Mouse (Mus musculus): ENCODE data around the gene Paf1.

Paf1 gene

DNA sequence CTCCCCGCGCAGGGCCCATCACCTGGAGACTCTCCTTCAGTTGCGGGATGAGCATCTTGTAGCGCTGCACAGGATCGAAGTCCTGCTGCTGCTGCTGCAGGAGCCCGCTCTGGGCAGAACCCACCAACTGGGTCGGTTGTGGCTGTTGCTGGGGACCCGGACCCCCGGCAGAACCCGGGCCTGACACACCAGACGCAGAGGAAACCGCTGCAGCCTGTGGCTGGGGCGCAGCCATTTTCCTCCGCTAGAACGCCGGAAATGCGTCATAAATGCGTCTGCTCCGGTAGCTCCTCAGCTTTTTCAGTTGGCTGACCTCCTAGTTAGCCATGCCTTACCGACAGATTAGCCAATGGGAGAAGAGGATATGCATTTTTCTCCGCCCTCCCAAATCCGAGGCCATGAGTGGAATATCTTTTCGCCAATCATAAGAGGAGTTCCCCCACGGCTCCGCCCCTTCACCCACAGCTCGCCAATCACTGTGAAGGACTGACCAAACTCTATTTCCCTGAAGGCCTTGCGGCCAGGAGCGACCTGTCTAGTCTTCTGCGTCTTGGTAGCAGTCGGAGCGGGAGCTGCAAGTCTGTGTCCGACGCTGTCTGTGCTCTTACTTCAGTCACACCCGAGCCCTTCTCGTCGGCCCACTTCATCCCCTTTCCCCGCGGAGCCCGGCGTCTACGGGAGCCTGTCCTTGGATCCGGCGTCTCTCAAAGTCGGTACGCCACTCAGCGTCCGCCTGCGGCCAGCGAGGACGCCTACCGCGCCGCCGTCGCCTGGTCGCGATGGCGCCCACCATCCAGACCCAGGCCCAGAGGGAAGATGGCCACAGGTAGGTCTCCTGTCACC is at the start of gene Paf1, which contains the start of gene Med29:
Gene Paf1 (plus strand): TSS at position 523 of the 843 bp plus-strand sequence.
Gene Med29 (minus strand): TSS at position 280 of the 843 bp plus-strand sequence.
- DNase-seq (ENCODE audit: low spot score), result peak; percentile 97

DNA sequence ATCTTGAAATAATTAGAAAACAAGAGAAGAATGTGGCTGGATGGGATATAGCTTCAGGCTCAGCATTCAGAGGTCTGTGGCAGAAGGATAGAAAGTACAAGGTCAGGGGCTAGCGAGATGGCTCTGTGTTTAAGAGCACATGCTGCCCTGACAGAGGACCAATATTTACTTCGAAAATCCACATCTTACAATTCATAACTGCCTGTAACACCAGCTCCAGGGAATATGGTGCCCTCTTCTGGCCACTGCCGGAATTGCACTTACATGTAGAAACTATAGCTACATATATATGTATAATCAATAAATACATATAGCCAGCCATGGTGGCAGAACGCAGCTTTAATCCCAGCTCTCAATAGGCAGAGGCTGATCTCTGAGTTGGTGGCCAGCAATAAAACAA is 48.1 kb upstream of the Paf1 start:
- DNase-seq (ENCODE audit: low spot score), result no peak

DNA sequence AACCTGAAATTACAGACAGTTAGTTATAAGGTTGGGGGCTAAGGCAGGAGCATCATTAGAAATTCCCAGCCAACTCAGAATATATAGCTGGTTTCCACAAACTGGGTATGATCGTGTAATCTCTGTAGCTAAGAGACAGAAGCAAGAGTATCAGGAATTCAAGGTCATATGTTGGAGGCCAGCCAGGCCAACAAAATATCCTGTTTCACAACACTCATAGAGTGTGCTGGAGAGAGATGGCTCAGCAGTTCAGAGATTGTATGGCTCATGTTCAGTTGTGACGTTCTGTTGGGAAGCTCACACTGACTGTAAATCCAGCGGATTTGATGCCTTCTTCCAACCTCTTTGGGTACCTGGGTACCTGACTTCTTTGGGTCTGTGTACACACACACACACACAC is 45.0 kb upstream of the Paf1 start:
- DNase-seq (ENCODE audit: low spot score), result peak; percentile 78

DNA sequence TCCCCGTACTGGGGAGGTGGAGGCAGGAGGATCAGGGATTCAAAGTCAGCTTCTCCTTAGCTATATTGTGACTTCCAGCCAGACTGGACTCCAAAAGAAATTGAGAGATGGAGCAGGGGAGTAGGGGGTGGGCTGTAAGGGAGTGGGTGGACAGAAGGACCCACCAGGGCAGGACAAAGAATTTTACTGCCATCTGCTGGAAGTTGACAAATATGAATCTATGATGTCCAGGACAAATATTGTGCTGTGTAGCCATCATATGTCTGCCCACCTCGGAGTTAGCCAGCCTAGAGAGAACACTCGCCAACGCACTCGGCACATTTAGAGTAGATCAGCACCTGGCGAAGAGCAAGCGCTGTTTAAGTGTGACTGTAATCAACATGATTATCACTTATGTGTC is 44.1 kb upstream of the Paf1 start:
- no peak for DNase-seq (ENCODE audit: low spot score)

DNA sequence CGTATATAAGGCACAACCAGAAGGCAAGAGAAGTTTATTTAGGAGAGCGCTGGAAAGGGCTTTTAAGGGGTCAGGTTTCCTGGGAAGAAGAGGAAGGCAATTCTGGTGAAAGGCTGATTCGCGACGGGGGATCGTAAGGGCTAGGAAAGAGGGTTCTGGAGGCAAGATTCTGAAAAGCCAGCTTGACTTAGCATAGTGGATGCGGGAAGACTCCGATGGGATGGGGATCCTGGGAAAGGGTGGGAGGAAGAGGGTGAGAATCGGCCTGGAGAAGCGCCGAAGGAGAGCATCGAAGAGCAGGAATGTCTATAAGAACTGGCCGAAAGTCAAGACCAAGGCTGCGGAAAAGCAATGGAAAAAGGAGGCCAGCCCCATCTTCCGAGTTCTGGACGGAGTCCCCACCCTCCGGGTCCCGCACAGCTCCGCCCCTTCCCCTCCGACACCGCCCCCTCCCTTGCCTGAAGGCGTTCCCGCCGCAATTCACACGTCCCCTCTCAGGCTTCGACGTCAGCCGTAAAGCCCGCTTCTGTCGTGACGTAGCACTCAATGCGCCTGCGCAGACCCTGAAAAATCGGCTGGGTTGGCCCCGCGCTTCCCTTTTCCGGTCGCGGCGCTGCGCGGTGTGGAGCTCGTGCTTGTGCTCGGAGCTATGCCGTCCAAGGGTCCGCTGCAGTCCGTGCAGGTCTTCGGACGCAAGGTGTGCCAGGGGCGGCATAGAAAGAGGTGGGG is 42.4 kb upstream of the Paf1 start, which contains the start of gene Rps16:
Gene Rps16 (plus strand): TSS at position 498 of the 729 bp plus-strand sequence.
- DNase-seq (ENCODE audit: low spot score), result peak; percentile 96

DNA sequence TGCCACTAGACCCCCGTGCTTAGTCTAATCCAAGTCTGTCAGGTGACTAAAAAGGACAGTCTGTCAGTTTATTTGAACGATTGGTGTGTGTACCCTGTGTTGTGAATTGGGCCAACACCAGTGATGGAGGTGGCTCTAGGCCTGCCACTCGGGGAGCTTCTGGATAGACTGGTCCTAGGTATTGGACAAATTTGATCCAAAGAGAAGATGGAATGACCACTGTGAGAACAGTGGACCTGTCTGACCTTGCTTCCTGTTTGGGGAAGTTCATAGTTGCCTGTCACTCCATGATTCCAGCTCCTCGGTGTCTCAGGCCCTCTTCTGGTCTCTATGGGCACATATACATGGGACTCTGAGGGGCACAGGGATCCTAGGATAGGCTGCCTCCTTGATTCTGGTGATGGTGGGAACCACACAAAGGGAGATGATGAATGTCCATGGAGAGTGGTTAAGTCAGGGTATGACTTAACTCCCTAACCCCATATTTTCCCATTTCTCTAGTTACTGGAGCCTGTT is 41.0 kb upstream of the Paf1 start:
- no peak for DNase-seq (ENCODE audit: low spot score)

DNA sequence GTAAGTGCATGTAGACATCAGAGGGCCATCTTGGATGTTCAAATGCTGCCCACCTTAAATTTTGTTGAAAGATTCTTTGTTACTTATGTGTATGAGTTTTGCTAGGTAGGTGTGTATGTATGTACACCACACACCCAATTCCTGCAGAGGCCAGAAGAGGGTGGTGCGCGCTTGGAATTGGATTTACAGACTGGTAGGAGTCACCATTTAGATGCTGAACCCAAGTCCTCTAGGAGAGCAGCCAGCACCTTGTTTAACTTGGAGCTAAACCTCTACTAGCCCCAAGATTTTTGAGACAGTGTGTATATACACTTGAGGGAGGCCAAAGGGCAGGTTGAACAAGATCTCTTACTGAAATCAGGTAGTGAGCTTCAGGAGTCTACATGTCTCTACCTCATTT is 39.5 kb upstream of the Paf1 start:
- DNase-seq (ENCODE audit: low spot score), result no peak

DNA sequence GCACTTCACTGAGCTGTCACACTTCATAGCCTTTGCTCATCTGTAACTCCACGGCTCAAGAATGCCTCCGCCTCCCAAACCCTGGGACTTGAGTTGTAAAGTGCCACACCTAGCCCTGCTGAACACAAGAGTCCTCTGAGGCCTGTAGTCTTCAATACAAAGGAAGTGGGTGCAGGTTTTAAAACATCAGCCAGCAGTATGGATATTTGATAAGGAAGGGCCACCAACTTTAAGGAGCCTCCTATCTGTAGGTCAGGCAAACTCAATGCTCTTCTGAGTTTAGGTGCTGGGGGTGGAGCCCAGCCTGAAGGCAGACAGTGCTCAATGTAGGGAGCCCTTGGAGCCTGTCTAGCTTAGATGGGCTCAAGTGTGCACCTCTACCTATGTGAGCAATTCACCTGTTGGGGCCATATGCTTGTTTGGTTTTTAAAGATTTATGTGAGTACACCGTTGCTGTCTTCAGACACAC is 38.6 kb upstream of the Paf1 start:
- DNase-seq (ENCODE audit: low spot score), result no peak

DNA sequence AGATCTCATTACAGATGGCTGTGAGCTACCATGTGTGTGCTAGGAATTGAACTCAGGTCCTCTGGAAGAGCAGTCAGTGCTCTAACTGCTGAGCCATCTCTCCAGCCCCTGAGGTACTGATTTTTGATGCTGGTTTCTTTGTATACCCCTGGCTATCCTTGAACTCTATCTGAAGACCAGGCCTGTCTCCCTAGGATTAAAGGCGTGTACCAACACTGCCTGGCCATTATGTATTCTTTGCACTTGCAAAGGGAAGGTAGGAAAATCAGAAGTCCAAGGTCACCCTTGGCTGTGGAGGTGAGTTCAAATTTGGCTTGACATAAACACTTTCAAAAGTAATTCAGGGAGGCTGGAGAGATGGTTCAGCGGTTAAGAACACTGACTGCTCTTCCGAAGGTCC is 38.2 kb upstream of the Paf1 start:
- no peak for DNase-seq (ENCODE audit: low spot score)

DNA sequence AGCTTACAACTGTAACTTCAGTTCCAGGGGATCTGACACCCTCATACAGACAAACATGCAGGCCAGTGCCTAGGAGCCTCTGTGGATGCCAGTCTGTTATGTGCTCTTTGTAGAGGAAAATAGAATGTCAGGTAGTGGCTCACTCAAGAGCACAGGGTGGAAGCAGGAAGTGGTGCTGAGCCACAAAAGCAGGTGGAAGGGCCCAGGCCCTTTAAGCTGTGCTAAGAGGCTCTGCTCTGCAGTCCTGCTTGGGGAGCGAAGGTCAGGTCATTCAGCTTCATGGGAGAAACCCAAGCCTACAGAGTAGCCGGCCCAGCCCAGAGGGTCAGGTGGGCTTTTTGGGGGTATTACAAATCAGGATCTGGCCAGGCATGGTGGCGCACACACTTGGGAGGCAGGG is 37.5 kb upstream of the Paf1 start:
- no peak for DNase-seq (ENCODE audit: low spot score)

DNA sequence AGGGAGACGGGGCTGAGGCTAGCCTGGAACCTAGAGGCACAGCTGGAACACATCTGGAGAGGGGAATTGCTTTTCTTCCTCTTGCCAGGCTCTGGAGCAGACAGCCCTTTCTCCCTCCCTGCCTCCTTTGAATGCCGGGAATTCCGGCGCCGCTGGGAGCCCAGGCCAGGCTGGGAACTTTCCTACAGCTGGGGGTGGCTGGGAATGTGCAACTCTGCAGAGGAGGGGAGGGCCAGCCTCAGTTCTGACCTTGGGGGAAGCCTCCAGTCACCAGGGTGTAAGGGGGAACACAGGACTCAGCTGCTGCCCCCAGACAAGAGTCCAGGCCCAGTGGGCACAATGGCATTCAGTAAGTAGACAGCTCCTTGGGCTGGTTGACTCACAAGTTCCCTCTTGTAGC is 35.8 kb upstream of the Paf1 start:
- DNase-seq (ENCODE audit: low spot score), result peak; percentile 61

DNA sequence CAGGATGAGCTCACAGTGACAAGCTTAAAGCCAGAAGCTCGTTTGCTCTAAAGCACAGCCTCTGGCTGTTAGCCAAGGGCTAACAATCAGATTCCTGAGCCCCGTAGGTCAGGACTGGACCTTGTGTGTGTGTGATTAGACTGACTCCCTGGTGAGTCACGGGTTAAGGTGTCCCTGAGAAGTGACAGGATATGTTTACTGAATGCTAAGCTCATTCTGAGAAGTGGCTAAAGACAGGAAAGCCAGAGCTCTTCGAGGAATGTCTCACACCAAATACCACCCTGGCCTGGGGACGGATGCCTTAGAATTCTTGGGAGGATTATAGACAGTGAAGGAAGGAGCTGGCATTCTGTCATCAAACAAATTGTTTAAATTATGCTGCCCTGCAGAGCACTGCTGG is 34.8 kb upstream of the Paf1 start:
- no peak for DNase-seq (ENCODE audit: low spot score)

DNA sequence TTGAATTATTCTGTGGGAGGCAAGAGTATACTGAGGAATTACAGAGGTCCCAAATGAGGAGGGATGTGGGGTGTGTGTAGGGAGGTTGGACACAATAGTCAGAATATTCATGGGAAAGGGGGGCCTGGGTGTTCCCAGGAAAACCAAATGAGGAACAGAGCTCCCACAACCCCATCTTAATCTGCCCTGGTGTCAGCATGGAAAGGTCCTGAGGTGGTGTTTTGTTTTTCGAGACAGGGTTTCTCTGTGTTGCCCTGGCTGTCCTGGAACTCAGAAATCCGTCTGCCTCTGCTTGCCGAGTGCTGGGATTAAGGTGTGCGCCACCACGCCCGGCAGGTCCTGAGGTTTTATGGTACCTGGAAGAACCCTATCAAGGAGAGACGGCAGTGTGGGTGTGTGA is 34.3 kb upstream of the Paf1 start:
- no peak for DNase-seq (ENCODE audit: low spot score)

DNA sequence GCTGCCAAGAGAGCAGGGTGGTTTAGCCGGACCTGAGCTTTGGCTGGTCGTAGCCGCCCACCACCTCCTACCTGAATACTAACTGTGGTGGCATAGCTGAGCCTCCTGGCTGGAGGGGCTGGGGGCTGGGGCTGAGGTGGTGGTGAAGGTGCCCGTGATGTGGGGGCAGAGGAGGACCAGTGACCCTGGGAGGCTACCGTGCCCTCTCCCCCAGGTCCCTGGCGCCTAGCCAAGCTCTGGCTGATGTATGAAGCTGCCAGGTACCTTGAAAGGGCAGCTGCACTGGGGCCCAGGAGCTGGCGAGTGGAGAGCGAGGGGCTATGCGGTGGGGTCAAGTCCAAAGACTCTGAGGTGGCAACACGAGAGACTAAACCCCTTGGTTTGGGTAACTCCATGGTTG is 32.9 kb upstream of the Paf1 start:
- no peak for DNase-seq (ENCODE audit: low spot score)

DNA sequence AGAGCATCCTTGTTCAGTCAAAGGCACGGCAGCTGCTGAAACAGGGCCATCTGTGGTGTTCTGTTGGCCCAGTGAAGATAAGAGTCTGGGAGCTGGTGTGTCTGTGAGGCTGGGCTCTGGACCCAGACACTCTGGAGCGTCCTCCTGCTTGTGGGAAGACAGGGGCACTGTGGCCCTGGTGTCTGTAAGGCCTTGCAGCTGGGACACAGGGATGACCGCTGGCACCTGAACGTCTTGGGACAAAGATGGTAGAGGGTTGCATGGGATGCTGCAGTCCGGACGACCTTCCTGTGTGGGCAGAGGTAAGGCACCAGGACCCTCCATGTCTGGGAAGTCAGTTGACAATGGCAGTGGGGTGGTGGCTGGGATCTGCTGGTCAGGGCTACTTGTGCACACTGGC is 32.5 kb upstream of the Paf1 start:
- no peak for DNase-seq (ENCODE audit: low spot score)

DNA sequence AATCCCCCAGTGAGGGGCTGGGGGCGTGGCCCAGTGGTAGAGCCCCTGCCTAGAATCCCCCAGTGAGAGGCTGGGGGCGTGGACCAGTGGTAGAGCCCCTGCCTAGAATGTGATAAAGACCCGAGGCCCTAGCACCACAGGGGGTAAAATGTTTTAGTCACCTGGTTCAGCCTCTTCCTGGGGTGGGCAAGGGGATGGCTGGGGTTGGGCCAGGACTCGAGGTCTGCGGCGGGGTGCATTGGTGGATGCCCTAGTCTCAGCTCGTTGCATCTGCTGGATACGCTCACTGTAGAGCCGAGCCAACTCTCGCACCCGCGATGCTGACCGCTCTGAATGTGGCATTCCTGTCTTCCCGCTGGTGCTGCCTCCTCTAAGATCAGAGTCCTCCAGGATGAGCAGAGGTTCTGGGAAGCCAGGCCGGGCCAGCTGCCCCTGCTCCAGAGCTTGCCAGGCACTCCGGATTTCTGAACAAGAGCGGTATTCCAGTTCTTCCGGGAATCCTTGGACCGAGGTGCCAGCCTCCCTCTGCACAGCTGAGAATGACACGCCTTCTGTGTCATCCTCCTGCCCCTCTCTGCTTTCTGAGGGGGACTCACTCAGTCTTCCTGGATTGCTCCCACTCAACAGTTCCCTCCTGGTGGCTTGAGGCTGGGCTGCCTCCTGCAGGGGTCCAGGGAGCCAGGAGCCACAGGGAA is 31.0 kb upstream of the Paf1 start:
- no peak for DNase-seq (ENCODE audit: low spot score)

DNA sequence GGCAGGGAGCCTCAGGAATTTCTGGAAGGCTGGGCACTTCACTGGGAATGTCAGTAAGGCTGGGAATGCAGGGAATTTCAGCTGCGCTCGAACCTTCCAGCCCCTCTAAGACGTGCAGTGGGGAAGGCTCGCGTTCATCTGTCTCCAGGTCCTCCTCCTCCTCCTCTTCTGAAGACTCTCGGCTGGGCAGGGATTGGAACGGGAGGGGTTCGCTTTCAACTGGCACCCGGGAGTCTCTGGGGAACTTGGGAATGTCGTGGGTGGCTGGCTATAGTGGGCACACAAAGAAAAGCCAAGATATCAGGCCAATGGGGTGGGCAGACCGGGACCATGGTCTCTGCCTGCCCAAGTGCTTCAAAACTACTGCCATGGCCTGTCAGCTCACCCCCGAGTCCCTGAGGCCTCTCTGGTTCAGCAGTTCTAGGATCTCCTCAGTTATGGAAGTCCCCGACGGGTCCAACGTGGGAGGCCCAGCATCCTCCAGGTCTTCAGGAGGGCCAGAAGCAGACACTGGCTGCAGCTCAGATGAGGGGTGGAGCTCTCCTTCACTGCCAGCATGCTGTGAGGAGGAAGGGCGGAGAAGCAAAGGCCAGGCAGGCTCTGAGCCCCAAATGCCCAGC is 30.2 kb upstream of the Paf1 start:
- no peak for DNase-seq (ENCODE audit: low spot score)

DNA sequence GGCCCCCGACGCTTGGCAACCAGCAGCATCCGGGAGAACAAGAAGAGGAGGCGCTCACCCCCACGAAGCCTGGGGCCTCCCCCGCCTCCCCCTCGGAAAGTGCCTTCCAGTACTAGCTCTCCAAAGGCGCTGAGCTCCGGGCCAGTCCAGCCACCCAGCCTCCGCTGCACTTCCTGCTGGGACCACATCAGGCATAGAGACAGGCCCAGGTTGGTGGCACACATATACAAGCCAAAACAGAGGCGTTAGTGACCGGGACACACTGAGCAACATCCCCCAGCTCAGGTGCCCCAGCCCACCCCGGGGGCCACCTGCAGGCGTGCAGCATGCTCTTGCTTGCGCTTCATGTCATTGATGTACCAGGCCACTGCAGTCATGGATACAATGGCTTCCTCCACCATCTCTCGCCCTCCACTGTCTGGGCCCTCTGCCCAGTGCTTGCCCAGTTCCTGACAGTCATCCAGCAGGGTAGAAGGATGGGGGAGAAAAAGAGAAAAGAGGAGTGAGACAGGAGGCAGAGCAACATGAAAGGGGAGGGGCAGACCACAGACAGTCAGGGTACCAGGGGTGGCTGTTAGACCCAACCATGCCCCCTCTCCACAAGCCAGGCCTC is 25.0 kb upstream of the Paf1 start:
- no peak for DNase-seq (ENCODE audit: low spot score)

DNA sequence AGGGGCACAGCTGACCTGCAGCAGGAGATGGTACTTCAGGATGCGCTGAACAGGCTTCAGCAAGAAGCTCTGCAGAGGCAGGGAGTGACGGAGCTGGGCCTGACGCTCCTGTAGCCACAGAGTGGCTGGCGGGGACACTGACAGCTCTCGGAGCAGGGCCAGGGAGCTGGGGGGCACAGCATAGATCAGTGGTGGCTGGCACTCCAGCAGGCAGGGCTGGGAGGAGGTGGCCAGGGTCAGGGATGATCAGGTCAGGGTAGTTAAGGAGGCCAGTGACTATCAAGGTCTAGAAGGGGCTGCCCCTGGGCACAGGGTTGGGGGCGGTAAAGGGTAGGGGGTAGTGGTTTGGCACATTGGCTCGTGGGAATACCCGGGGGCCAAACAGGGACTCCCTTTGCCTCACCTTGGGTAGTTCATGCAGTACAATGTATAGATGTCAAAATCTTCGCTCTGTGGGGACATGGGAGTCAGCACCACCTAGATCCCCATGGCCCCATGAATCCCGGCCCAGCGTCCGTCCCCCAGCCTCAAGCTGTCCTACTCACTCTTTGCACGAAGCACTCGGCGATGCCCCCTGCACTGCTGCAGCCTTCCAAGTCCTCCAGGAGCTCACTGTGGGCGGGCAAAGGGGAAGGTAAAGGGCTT is 24.4 kb upstream of the Paf1 start:
- DNase-seq (ENCODE audit: low spot score), result no peak

DNA sequence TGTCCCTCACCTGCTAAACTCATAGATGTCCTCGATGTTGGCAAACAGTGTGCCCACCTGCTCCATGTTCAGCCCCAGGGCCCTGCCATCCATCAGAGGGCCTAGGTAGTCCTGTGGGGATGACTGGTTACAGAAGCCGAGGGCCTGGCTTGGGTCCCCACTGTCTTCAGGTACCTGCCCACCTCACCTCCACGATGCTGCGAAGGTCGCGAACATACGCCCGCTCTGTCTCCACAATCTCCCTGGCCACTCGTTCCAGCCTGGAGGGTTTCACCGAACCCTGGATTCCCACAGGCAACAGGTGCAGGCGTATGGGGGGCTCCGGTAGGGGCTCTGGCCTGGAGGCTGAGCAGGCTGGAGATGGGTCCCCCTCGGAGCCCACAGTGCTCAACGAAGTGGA is 22.7 kb upstream of the Paf1 start:
- DNase-seq (ENCODE audit: low spot score), result no peak

DNA sequence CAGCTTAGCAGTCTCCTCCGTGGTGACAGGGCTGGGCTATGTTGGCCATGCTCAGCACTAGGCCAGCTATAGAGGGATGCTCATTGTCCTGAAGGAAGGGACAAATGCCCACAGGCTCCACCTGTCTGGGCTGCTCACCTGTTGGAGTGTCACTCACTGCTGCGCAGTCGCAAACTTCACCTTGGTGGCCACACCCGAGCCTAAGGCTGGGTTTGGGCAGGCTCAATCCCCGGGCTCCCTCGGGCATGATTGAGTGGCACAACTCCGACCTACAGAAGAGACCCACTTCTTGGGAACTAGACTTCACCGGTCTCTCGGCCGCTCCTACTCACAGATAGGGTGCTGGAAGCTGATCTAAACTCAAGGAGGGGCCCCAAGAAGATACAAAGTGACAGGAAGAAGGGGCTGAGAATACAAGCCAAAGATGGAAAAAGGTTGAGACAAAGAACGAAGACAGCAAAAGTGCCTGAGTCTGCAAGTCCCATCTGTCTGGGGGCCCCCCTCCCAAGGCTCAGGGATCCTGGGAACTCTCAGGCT is 21.7 kb upstream of the Paf1 start:
- no peak for DNase-seq (ENCODE audit: low spot score)
